Mouse (Mus musculus): ENCODE measurements around the gene Prss41.

GRCm38 (mm10) chr17:23854229-23854765, 10.3 kb upstream of the Prss41 start:
- TF ChIP-seq CTCF (IDR thresholded peaks at IDR 0.05; ENCODE audit: low read depth): no peak
- no peak for TF ChIP-seq EP300 (IDR thresholded peaks at IDR 0.05; ENCODE audit: low read depth)

All from heart, postnatal 0 days (tissue).